Mouse (Mus musculus): ENCODE measurements around the gene Arhgap22.
A peak's percentile ranks its signal among the peaks of the same experiment; 100 is the strongest.

Gene Arhgap22

DNA sequence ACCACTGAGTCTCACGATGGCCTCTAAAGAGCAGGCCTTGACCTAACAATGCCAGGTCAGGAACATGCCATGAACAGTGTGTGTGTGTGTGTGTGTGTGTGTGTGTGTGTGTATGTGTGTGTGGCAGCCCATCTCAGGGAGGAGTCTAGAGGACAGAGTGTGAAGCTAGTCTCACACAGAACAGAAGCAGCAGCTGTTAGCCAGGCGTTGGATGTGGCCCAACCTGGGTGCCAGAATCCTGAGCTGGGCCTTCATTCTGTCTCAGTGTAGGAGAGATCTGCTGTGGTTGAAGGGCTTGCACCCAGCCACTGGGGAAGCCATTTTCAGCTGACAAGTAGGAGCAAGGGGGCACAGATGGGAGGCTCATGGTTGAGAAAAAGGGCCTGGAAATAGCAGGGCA, 64.5 kb downstream of the Arhgap22 start:
- no peak for DNase-seq (ENCODE audit: low spot score in 2 of 2)

DNA sequence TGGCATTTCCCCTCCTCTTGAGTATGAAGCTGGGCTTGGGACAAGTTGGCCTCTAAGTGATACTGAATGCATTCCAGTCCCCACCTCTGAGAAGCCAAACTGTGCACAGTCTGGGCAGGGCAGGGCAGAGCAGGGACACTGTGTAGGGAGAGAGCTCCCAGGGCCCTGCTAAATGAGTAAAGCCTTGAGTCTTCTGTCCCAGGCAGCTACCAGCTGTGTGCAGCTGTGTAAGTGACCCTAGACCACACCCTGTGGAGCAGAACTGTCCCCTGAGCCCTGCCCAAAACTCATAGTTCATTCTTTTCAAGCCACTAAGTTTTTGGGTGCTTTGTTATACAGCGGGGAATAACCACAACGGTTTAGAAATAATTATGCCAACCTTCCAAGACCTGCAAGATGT, 67.1 kb downstream of the Arhgap22 start:
- DNase-seq (ENCODE audit: low spot score in 2 of 2), result peak; percentile 50 to 59

DNA sequence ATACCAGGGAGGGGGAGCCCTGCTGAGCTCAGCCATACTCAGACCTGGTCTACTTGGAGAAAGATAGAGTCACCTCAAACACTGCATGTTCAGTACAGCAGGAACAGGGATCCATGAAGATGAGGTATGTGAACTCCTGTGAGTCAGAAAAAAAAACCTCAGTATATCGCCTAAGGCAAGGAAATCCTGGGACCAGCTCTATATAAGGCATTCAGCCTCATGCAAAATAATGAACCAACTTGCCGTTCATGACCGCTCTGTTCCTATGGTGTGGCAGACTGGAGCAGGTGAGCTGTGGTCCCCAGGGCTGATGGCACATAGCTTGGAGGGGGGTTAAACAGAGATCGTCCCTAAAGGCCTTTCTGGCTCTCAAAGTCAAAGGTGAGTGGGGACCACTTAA, 68.6 kb downstream of the Arhgap22 start:
- no peak for DNase-seq (ENCODE audit: low spot score in 2 of 2)

DNA sequence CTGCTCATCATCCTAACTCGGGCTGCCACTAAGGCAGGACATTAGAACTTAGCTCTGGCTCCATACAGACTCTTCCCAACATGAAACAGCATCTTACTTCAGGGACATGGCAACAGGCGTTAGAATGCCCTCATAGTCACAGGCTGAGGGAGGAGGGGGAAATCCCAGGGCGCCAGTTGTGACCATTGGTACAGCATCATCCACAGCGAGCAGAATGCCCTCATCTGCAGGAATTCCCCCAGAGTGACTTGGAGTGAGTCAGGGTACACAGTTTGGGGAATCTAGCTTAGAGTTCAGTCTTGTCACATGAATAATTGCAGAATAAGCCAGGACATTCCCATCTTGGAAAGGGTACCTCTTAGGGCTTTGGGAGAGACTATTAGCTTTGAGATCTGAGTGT, 74.1 kb downstream of the Arhgap22 start:
- no peak for DNase-seq (ENCODE audit: low spot score in 2 of 2)

DNA sequence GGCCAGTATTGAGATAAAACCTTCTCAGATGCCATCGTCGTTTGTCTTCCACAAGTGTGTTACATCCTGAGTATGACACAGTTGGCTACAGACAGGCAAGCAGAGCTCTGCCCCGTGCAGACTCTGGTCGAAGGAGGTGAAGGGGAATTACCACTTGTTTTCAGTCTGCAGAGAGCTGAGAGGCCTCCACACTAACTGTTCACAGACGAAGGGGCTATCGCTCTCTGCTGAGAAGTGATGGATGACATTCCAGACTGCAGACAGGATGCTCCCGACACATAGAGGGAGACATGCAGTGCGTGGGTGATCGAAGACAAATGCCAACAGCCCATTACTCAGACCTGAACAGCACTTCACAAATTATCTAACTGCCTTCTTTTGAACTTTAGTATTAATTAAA, 76.2 kb downstream of the Arhgap22 start:
- no peak for DNase-seq (ENCODE audit: low spot score in 2 of 2)

DNA sequence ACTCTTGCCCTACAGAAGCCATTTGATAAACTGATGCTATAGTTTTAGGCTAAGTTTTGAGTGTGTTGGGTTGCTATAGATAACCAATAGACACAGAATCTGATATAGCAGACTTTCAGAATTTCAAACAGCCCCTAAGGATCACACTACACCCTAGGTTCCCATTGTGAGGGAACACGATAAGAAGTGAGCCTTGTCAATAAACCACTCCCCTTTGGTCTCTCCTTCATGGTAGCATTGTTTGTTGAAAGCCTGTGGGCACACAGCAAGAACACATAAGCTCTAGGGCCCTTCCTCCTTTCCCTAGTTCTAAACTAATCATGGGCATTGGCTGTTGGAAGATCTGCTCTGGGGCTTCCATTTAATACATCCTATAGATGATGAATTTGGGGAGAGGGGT, 80.7 kb downstream of the Arhgap22 start:
- DNase-seq (ENCODE audit: low spot score in 2 of 2), result no peak

DNA sequence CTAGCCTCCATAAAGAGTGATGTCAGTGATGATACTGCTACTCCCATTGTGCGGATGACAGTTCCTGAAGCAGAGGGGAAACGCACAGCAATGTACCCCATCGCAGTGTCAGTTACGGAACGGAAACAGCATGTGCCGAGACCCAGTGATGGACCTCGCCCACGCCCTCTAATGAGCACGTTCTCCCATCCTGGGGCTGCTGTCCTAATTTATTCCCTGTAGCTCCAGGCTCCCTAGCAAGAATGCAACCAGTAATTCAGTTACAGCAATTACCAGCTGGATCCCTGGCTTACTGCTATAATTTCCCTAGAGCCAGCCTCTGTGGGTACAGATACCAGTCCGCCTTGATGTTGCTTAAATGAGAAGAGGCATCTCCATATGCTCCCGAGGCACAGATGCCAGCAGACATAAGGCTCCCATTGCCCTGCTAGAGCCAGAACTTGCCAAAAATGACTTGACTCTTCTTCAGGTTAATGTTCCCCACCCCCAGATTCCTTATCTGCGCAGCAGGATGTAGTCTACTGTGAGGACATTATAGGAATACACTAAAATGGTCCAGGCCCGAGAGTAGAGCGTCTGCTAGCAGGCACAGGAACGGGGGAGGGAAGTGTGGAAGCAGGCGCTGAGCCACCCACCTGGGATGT, 83.0 kb downstream of the Arhgap22 start:
- no peak for DNase-seq (ENCODE audit: low spot score in 2 of 2)

DNA sequence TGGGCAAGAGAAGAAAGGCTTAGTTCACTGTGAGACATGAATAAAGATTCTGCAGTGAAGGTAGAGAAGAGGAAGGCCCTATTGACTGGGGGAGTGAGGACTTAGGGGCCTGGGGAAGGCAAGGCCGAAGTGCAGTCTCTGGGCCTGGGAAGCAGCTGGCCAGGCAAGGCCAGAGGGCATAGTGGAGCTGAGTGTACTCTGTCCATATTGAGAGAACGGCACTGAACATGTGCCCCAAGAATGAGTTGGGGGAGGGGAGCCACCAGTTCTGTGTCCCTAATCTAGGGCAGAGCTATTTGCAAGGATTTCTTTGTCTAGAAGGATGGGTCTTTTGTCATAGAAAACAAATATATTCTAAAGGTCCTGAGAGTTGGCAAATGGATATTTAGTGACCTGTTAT, 86.8 kb downstream of the Arhgap22 start:
- DNase-seq (ENCODE audit: low spot score in 2 of 2), result no peak

DNA sequence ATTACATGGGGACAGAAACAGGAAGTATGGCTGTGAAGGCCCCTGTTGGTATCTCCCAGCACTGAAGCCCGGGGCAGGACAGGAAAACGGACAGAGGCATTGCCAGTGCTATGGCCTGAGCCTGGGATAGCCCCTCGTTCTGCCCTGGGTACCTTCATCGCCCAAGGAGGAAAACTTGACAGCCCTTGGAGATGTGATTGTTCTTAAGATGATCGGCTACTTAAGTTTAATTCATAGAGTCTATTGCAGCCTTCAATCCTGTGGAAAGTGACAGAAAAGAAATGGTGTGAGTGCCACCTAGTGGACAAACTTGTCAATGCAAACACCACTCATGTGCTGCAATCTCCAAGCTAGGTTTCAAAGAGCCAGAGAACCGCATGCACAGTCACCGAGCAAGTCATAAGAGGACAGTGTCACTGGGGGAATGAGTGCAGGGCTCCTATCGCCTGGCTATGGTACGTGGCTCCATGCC, 89.6 kb downstream of the Arhgap22 start:
- DNase-seq (ENCODE audit: low spot score in 2 of 2), result peak; percentile 20 to 72

DNA sequence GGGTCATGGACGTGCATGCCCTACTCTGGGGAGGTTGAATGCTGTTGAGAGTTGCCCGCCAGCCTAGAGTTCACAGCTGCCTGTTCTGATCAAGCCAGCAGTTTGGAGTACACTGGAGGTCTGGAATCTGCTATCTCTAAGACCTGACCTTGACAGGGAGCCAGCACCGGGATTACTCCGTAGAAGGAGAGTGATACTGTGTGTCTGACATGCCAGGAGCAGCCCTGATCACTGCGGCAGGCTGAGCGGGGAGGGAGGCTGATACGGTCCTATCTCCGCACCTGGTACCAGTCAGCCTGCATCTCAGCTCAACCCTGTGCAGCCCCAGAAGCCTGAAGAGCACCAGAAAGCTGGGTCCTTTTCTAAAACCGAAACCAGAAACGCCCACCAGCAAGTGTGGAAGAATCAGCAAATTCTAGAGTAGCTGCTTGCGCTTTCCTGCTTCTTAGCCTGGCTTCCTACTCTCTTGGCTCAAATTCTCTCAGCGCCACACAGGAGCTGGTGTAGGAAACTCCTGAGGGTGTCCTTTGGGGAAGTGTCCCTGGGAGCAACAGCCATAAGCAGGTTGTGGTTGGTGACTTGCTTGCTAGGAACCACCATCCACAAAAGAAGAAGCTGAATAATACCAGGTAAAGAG, 91.9 kb downstream of the Arhgap22 start:
- DNase-seq (ENCODE audit: low spot score in 2 of 2), result peak in 1 of 2 experiments; percentile 27

DNA sequence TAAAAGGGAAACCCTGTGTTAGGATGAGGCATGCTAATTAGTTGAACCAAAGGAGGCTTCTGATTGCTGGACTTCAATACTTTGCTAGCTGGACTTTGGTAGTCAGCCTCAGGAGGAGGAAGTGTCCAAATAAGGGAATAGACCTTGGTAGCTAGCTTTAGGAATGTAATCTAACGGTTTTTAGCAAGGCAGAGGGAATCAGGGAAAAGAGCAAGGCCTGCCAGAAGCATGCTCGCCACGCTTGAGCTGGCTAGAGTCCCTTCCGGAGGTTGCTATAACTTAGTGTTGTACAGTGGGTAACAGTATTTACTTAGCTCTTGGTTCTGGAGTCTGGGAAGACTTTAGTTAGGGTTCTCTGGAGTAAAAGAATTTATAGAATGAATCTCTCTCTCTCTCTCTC, 96.9 kb downstream of the Arhgap22 start:
- DNase-seq (ENCODE audit: low spot score in 2 of 2), result no peak

DNA sequence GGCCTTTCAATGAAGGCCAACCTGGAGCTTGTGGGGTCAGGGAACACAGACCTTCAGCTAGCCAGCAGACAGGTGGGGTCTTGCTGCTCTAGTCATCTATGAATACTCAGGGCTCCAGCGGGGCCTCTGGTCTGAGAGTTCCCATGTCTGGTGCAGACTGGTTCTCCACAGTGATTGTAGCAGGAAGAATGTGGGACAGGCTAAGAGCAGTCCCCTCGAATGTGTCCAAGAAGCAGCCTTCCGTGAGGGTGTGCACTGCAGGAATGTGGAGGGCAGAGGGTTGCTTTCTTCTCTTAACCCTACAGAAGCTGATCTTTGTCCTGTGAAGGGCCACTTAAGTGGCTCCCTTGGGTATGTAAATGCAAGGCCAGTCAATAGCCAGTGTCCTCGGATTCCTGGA, 98.5 kb downstream of the Arhgap22 start:
- no peak for DNase-seq (ENCODE audit: low spot score in 2 of 2)

DNA sequence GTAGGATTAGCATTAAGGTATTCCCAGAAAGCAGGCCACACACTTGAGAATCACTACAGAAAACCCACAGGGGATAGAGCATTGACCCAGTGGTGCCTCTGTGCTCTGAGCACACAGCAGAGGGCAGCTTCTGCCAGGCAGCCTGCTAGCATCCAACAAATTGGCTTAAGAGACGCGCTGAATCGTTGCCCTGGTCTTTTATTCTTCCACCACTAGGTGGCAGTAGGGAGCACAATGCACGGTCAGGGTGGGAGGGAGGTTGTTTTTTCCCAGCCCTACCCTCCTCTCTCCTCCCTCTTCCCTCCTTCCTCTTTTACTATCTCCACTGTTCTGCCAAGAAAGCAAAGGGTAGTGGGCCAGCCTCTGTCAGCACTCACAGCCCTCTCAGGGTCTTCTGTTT, 99.8 kb downstream of the Arhgap22 start:
- DNase-seq (ENCODE audit: low spot score in 2 of 2), result peak; percentile 44 to 48

DNA sequence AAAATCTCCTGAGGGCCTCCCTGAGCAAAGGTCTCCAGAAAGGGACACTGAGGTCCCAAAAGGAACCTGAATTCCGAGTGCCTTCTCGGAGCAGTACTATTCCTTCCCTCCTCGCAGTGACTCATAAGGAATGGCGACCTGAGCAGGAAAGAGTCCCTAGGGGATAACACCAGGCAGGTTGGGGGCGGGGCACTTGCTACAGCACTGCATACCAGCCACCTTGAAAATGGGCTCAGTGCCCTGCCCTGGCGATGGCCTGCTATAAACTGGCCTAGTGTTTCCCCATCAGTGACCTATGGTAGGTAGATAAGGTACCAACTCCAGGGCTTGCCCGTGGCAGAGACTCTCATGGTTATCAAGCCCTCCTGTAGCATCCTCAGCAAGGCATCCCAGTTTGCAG, 100.3 kb downstream of the Arhgap22 start:
- no peak for DNase-seq (ENCODE audit: low spot score in 2 of 2)

DNA sequence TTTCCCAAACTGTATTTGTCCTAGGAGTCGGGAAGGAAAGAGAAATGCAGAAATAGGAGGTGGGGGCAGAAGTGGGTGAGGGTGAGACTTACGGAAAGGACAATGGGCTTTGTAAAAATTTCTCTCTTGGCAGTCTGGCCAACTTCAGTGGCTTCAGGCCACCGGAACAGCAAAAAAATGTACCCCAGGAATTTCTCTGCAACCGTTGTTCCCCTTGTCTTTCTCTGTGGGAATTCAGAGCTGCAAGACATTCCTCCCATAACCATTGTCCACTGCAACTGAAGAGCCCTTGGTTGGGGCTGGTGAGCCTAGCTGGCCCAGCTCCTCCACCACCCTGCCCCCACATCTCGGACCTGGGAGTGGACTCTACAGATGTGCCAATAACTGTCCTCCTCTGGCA, 101.3 kb downstream of the Arhgap22 start:
- no peak for DNase-seq (ENCODE audit: low spot score in 2 of 2)

DNA sequence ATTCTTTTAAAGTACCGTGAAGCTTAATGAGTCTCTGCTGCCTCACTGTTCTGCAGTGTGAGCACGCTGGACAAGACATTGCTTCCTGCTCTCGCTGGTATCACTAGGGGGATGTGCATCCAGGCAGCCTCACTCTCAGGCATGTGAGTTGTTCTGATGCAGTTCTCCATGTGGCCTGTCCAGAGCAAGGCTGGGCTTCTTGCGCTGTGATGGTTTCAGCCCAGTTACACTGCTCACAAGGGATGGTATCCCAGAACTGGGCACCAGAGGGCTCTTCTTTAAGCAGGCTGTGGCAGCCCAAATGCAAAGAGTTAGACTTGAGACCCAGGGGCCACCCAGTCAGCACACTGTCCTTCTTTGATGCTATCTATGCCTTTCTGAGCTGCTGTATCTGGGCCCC, 101.9 kb downstream of the Arhgap22 start:
- DNase-seq (ENCODE audit: low spot score in 2 of 2), result no peak

DNA sequence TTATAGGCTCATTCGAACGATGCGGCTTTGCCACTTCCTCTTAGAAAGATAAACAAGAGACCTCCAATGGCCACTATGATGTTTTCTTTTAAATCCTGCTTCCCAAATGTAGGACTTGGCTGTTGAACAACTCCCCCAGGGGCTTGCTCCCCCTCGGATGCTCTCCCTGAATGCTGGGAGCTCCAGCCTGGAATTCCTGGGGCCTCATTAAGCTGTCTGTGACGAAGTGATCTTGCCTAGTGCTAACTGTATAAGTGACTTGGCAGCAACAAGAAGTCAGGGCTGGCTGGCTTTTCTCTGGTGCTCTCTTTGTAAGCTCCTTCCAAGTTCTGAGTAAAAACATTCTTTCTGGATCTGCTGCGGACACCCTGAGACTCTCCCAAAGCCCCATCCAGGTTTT, 104.1 kb downstream of the Arhgap22 start:
- no peak for DNase-seq (ENCODE audit: low spot score in 2 of 2)

DNA sequence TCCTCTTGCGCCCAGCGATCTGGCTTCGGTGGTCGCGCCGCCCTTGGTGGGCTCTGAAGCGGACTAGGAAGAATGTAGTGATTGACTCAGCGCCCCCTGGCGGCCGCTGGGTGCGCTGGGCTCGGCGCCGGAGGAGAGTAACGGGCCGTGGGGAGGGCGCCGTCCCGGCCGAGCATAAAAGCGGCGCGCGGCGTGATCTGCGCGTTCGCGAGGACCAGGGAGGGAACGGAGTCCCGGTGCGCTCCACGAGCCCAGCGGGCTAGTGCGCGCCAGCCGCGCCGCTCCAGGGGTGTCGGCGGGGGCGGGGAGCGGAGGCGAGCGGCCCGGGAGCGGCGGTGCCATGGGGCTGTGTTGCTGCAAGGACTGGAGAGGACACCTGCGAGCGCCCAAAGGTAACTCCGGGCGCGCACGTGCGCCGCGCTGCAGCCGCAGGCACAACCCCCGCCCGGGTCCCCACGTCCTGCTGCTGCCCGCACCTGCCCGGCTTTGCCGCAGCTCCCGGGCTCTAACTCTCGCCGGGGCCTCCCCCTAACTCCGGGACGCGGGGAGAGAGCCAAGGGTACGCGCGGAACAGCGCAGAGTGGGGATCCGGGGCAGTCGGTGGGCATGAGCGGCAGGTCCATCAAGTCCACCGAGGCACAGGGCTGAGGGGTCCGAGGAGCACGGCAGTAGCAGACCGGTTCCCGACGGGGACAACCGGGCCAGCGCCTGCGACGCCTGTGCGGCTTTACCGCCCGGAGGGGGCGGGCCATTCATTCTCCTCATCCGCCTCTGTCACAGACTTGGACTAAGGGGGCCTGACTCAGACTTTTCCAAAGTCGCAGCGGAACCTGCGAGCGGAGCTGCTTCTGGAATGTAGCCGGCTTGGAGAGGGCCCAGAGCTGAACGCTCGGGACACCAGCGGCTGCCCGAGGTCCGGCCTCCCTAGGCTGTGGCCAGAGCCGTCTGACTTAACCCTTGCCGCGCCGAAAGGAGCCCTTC, 106.0 kb downstream of the Arhgap22 start:
- DNase-seq (ENCODE audit: low spot score in 2 of 2), result peak; percentile 58 to 76

DNA sequence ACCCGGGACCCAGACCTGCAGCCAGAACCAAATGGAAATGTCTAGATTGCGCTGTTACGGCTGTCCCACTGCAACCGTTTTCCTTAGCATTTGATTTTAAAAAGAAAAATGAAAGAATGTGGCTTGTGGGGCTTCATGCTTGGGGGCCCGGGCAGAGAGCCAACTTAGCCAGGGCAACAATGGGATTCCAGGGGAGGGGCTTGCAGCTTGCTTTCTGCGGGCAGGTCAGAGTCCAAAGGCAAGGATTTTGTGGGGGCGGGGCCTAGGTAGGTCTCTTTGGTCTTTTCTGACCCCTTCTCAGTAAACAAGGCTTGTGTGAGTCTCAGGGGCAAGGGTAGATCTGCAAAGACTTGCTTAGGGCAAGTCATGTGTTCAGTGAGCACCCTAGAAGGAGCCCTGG, 107.0 kb downstream of the Arhgap22 start:
- DNase-seq (ENCODE audit: low spot score in 2 of 2), result no peak

DNA sequence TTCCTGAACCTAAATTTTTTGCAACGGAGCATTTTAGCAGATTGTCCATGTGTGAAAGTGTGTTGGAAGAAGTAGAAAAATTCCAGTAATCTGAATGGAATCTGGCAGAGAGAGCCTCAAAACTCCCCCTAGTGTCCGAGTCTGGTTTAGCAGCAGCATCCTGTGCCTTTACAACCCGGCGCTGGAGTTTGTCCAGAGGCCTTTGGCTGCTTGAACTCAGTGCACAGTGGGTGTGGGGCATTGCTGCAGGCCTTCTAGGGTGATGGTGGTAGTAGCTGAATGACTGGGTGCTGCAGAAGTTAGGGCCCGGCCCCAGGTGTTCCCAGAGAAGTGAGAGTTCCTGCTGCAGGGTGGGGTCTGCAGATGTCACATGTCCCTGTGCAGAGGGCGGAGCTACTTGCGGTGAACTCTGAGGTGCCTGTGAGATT, 108.8 kb downstream of the Arhgap22 start:
- DNase-seq (ENCODE audit: low spot score in 2 of 2), result peak; percentile 26 to 58

DNA sequence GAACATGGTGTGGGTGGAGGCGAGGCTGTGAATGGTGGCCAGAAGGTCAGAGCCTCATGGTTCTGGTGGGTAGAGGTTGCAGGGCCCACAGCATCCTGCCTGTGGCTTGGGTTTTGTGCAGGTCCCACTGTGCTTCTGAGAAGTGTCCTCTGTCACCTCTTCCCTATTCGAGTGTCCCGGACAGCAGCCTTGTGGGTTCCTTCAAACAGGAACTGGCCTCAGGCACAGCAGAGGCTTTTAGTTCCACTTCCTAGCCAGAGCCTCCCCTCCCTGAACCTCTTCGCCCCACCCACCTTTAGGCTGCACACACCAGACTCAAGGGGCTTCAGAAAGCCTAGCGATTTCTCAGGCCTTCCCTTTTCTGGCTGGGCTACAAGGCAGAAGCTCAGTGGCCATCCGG, 110.7 kb downstream of the Arhgap22 start:
- peak in 1 of 2 experiments; percentile 31 for DNase-seq (ENCODE audit: low spot score in 2 of 2)

DNA sequence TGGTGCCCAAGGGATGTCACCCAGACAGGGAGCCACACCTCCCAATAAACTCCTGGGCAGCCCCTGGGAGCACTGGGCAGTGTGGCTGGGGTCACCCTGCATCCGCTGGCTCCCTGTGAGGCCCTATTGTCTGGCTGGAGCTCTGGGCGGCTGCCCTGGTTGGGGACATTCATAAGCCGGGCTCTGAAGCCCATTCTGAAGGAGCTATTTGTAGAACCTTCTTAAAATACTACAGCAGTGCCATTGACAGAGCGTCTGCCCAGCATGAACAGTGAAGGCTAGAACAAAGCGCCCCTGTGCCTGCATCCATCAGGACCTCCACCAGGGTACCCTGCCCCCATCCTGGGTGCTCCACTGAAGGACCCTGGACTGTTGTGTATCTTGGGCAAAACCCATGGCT, 114.5 kb downstream of the Arhgap22 start:
- DNase-seq (ENCODE audit: low spot score in 2 of 2), result peak; percentile 27 to 33

All from heart, adult 9 months (tissue).